Mouse (Mus musculus): ENCODE measurements around the gene Parp11.

GRCm38 (mm10) chr6:127434648-127434984 is 12.0 kb upstream of the Parp11 start:
- TF ChIP-seq EP300 (IDR thresholded peaks at IDR 0.05) (no peak), CTCF (IDR thresholded peaks at IDR 0.05) (no peak)

All from lung, postnatal 0 days (tissue).